Mouse (Mus musculus) thymus, adult 18-20 months (tissue): Measurements from ENCODE around the gene Casp3.
"Not testable (repeated sequence)": the region's sequence is repeated elsewhere in the genome, so short reads cannot be mapped to it uniquely, and the experiment has no call there.

Experiments
- DNase-seq, 2 experiments: peaks; one replicate each; pipeline ENCODE4 v3.0.0; 2022; ENCODE audit warnings: mixed read lengths in 2 of 2

Gene Casp3

GRCm38 (mm10) chr8:46616879-46617689 is at the start of gene Casp3, which contains the start of gene Primpol:
Gene Casp3 (plus strand): TSS chr8:46617291.
Gene Primpol (minus strand): TSS chr8:46617212.
- peak; percentile 93 for DNase-seq

DNA sequence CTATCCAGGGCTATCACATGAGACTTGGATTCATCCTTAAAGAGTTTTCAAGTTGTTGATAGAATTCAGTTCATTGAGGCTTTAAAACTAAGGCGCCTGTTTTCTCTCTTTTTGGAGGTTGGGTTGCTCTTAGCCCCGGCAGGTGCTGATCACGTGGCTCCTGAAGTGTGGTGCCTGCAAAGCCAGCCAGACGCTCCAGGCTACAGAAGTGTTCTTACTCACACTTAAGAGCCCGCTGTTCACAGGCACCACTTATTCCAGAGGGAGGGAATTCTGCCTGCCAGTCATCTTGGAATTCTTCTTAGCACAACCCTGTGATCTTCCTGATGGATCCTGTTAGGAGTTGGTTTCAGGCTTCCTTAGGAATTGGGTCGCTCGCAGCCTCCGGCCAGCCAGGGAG is 49.1 kb upstream of the Casp3 start:
- no peak for DNase-seq

DNA sequence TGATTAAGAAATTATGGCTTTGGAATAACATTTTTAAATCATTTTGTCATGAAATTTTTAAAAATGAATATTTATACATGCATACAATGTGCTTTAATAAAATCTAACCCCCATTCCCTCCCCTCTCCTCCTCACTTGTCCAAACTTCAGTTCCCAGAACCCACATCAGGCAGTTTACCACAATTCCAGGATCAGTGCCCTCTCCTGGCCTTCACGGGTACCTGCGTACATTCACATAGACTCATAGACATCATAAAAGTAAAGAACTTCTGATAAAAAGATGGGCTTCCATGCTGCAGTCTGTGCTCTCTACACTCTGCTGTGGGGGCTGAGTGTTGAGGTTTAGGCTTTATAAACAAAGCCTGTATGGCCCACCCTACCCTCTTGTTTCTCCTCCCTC is 48.1 kb upstream of the Casp3 start:
- DNase-seq = no peak

DNA sequence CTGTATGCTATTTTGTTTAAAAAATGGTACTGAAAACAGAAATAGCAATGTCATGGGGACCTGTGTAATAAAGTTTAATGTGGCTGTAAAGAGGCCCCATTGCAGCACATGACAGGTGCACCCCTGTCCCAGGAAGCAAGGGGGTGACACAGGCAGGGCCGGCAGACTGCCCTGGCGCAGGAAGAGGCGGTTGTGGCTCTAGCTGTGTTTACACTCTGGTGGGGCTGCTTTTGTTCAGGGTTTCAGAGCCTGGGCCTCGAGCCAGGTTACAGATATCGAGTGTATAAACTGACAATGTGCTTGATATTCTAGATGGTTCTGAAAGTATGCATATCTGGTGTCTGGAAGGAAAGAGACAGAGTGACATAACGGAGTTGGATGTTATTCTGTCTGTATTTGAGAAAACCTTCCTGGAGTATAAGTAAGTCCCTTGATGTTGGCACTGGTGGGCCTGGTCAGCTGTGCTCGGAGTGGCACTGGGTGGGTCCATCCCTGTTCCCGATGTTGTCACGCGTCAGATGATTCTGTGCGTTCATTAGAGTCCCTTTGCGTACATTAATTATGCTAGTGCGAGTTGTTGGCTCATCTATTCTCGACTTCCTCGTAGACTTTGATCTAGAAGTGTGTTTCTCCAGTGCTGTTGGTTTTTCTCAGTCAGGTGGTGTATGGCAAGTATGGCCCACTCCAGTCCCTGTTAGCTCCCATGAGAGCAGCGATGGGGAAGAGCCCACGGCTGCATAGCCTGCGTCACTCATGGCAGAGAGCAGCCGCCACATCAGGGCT is 47.2 kb upstream of the Casp3 start:
- DNase-seq = no peak

DNA sequence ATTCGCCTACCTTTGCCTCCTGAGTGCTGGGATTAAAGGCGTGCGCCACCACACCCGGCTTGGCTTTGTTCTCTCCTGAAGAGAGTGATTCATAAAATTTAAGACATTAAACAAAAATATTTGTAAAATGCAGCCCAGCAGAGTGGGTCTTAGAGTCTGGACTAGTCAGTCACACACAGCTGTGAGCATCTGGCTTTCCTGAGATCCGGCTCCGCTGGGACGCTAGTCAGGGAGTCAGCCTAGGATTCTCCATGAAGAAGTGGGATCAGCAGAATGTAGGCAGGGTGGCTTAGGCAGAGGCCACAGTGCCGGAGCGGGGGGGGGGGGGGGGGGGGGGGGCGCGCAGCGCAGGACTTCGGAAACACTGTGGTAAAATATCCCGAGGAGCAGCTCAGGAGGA is 46.4 kb upstream of the Casp3 start:
- DNase-seq = no peak

DNA sequence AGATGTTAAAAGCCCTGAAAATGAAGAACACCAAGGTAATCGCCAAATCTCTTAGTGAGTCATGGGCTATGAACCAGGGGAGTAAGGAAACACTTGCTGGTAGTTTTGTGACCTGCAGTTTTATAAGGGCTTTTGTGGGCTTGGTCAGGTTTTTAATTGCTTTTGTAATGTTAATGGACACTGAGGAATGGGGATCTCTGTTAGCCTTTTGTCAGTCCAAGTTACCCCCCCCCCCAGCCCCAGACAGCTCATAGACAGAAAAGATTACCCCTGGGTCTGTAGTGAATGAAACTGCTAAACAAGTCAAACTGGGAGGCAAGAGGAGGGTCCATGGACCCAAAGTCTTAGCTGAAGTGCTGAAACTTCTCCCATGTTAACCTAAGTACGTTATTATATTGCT is 43.6 kb upstream of the Casp3 start:
- DNase-seq = no peak

- no peak for DNase-seq
Observed at GRCm38 (mm10) chr8:46573964-46574363, 43.1 kb upstream of the Casp3 start.

- DNase-seq = no peak
Observed at GRCm38 (mm10) chr8:46578794-46579193, 38.3 kb upstream of the Casp3 start.

DNA sequence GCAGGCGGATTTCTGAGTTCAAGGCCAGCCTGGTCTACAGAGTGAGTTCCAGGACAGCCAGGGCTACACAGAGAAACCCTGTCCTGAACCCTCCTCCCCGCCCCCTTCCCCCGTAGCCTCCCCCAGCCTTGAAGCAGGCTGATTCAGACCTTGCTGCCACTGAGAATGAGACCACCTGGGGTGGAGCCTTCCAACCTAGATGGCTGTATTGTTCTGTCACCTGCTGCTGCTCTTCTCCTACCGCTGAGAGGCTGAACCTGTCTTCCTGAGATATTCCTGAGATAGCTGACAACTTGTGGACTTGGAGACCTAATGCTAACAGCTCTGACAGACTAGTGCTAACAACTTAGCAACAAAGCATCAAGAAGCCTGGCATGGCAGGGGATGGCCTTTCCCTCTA is 32.8 kb upstream of the Casp3 start:
- DNase-seq = not testable (repeated sequence)

DNA sequence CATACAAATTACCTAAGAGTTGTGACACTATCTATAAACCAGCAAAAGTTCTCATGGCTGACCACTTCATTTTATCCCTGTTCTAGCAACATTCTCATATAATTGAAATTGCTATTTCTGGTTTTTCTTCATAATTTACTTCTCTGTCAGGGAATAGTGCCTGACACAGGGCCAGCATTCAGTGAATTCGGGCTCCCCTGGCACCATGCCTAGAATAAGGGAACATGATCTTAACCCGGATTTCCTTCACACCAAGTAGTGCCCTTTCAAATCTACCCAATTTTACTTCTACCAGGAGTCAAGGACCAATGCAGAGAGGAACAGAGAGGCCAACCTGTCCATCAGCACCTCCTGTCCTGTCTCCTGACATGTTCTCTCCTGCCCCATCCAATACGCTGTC is 31.5 kb upstream of the Casp3 start:
- DNase-seq = no peak

DNA sequence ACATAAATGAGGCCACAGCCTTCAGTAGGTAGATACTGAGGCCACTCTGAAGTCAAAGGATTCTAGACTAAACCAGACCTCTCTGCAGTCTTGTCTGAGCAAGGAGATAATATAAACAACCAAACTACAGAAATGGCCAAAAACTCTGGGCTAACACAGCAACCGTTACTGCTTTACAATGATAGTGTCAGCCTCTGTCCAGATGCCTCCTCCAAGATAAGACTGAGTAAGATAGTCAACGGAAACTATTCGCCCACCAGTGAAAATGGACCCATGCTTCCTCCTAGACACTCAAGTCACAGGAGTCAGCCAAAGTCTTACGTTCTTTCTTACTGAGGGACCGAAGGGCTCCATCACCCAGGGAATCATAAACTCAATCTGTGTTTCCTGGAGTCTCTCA is 29.2 kb upstream of the Casp3 start:
- no peak for DNase-seq

DNA sequence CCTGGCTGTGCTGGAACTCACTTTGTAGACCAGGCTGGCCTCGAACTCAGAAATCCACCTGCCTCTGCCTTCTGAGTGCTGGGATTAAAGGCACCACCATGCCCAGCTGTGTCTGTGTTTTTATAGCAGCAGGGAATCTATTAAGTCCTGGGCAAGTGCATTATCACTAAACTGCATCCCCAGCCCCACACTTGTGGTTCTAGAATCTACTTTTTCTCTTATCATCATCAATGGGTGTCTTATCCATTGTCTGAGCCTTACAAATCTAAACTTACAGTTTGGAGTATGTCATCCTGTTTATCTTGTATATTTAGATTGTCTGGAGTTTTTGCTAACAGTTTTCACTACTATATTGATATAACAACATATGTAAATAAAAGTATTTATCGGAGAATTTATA is 28.4 kb upstream of the Casp3 start:
- no peak for DNase-seq

- no peak for DNase-seq
Observed at GRCm38 (mm10) chr8:46593067-46593466, 24.0 kb upstream of the Casp3 start.

GRCm38 (mm10) chr8:46593772-46594171 is 23.3 kb upstream of the Casp3 start:
- DNase-seq = no peak

DNA sequence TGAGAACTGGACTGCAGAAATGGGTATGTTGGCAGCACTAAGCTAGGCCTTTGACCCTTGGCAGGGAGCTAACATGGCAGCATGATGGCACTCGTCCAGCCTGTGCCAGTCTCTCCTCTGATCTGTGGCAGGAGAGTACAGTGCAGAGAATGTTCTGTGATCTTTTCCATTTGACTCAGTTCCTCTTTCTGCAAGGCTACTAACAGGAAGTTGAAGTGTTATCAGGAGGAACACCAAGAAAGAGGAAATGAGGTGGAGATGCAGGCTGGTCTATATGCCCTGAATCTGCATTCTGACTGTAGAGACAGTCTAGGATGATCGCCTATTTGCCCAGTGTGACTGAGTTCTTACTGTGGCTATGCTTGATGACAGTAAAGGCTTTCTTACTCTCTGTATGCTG is 21.5 kb upstream of the Casp3 start:
- DNase-seq = no peak

DNA sequence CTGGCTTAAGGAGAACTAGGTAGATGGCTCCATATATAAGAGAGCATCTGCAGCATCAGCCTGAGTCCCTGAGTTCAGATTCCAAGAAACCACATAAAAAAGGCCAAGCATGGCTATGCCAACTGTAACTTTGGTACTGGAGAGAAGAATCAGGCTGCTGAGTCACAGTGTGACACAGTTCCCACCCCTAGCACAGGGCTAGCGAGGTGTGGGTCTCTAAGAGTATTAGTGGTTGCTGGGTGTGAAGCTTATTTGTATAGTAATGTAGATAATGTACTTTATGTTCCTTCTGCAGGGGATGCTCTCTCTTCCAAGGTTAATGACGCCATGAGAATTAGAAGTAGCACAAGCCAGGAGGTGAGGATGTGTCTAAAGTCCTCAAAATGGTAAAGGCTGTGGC is 20.6 kb upstream of the Casp3 start:
- DNase-seq = no peak

DNA sequence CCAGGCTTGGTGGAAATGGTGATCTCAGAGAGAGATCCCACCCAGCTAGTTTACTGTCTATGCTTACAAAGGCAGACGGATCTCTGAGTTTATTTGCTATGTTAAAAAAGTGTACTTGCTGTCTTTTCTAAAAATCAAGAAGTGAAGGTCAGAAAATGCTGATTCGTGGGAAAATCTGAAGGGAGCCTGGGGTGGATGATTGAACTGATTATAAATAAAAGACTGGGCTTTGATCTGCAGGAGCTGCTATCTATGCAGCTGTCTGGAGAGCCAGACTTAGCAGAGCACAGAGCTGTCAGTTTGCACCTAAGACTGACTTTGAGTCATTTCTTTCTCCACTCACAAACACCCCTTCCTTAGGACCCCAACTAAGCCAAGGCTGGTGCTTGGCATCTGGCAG is 19.7 kb upstream of the Casp3 start:
- no peak for DNase-seq

GRCm38 (mm10) chr8:46598114-46598513 is 19.0 kb upstream of the Casp3 start:
- DNase-seq = no peak

- no peak for DNase-seq
Observed at GRCm38 (mm10) chr8:46598753-46599152, 18.3 kb upstream of the Casp3 start.

DNA sequence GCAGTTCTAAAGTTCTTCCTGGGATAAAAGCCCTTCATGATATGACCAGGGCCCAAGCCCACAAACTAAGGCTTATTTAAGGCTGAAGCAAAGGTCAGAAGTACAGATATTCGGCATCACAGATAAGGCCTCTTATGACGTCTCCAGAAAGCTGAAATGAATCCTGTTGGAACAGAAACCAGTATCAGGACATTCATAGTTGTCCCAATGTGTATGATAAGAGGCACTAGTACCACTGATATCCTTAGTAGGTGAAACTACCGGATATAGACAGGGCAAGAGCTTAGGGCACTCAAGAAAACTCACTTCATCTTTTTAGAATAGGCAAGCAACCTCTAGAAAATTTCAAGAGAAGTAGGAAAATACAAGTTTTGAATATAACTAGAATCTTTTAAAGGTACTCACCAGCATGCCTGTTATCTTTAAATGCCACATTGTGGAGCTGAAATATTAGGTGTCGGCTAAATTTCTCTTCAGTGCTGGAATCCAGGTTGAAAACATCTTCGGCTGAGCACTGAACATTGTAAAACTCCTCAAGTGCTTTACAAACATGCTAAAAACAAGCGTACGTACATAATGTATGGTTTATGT is 17.7 kb upstream of the Casp3 start:
- no peak for DNase-seq

DNA sequence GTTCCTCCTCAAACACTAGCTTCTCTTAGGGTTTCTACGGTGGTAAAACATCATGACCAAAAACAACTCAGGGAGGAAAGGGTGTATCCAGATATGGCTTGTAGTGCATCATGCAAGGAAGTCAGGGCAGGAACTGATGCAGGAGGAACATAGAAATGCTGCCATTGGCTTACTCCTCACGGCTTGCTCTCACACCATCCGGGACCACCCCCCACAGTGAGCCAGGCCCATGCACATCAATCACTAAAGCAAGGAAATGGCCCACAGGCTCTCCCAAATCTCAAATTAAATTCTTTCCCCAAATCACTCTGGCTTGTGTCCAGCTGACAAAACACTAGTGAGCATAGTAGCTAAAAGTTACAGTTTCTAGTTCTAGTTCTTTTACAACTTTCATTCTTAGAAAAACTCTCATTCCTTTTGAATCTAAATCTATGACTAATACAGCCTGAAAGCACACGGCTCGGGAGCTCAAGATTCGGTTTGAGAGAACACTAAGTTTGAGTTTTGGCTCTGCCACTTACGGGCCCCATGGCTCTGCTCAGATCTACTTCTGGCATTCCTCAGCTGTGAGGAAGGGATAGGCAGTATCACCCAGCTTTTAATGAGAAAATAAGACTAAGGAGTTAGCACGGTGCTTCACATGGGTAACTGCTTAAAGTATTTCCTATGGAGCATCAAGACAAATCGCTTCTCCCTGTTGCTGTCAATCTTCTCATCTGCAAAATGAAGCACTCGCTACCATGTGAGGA is 16.0 kb upstream of the Casp3 start:
- no peak for DNase-seq

DNA sequence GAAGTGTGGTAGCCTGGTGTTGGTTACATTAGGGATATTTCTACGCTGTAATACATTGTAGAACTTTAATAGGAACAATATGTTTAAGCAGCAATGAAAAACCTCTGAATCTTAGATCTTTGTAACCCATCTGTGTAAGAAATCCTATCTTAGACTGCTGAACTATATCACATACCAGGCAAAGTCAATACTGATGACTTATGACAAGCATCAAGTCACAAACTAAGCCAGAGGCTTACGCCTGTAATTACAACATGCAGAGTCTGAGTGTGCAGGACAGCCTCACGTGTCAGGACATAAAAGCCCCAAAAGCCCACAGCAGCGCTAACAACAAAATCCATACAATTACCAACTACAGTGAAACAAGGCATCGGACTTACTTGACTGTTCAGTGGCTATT is 13.5 kb upstream of the Casp3 start:
- no peak for DNase-seq

DNA sequence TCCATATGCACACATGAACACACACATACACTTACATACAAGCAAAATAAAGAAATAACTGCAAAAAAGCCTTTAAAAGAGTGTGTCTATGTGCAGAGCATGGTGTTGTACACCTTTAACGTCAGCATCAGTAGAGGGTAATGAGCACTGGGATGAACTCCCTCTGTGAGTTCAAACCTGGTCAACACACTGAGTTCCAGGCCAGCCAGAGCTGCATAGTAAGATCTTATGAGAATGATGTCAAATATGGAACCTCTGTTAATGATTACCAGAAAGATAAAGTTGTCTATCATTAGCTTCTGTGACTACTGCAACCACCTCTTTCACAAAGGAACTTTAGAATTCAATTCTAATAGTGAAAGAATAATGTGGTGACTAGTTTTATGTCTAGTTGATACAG is 10.2 kb upstream of the Casp3 start:
- no peak for DNase-seq
